Mouse (Mus musculus) gastrocnemius, postnatal 4 days (tissue): ENCODE measurements at regions not wholly inside any gene's neighbourhood (a gene's known extent, or its start where the extent isn't known, plus 50 kb on each side); places are given as distances from the start of the nearest gene placed in this dataset.

Source experiments
- DNase-seq, 2 experiments: peaks; one replicate each; pipeline ENCODE4 v3.0.0; 2021 to 2022; ENCODE audit warnings: low spot score in 2 of 2, mixed read lengths in 2 of 2

GRCm38 (mm10) chr1:184608338-184608737 is 124.1 kb downstream of the Hlx start:
- DNase-seq: no peak

GRCm38 (mm10) chr1:184606541-184606940 is 125.9 kb downstream of the Hlx start:
- DNase-seq: no peak

GRCm38 (mm10) chr1:184605666-184606065 is 126.8 kb downstream of the Hlx start:
- no peak for DNase-seq

- no peak for DNase-seq
Observed at GRCm38 (mm10) chr1:184603136-184603535, 129.3 kb downstream of the Hlx start.

- no peak for DNase-seq
Observed at GRCm38 (mm10) chr1:184595449-184595848, 137.0 kb downstream of the Hlx start.

- no peak for DNase-seq
Observed at GRCm38 (mm10) chr1:184590634-184591033, 141.8 kb downstream of the Hlx start.

- no peak for DNase-seq
Observed at GRCm38 (mm10) chr1:184589277-184589676, 143.1 kb downstream of the Hlx start.

GRCm38 (mm10) chr1:184584505-184584874 is 147.9 kb downstream of the Hlx start:
- no peak for DNase-seq

- no peak for DNase-seq
Observed at GRCm38 (mm10) chr1:184583751-184584504, 148.5 kb downstream of the Hlx start.

- no peak for DNase-seq
Observed at GRCm38 (mm10) chr1:184579475-184579874, 152.9 kb downstream of the Hlx start.

- no peak for DNase-seq
Observed at GRCm38 (mm10) chr1:184576527-184576926, 155.9 kb downstream of the Hlx start.

GRCm38 (mm10) chr1:184573325-184573724 is 159.1 kb downstream of the Hlx start:
- DNase-seq: no peak

- no peak for DNase-seq
Observed at GRCm38 (mm10) chr1:184570681-184571080, 161.7 kb downstream of the Hlx start.

GRCm38 (mm10) chr1:184562926-184563325 is 169.5 kb downstream of the Hlx start:
- DNase-seq: no peak

- no peak for DNase-seq
Observed at GRCm38 (mm10) chr1:184562239-184562638, 170.2 kb downstream of the Hlx start.

- no peak for DNase-seq
Observed at GRCm38 (mm10) chr1:184559543-184559942, 172.9 kb downstream of the Hlx start.

- DNase-seq: no peak
Observed at GRCm38 (mm10) chr1:184553791-184554190, 178.6 kb downstream of the Hlx start.

GRCm38 (mm10) chr1:184550491-184550890 is 181.9 kb downstream of the Hlx start:
- DNase-seq: no peak

- no peak for DNase-seq
Observed at GRCm38 (mm10) chr1:184547650-184548235, 184.7 kb downstream of the Hlx start.

GRCm38 (mm10) chr1:184546140-184546661 is 186.2 kb downstream of the Hlx start:
- DNase-seq: no peak

- no peak for DNase-seq
Observed at GRCm38 (mm10) chr1:184545111-184545510, 187.3 kb downstream of the Hlx start.

- no peak for DNase-seq
Observed at GRCm38 (mm10) chr1:184542321-184543115, 189.9 kb downstream of the Hlx start.
